Mouse (Mus musculus) ES-Bruce4 (cell line): ENCODE measurements around the gene Rptor.

ENCODE experiments used
- CTCF ChIP-seq: IDR thresholded peaks from one replicate; pipeline ENCODE4 v1.8.1; 2011; ENCODE audit warnings: low read depth, low read length
- EP300 ChIP-seq: IDR thresholded peaks from 2 replicates; pipeline ENCODE4 v1.6.1; 2011; ENCODE audit warnings: low read depth, low read length; ENCODE audit not compliant: insufficient read depth
- POLR2A ChIP-seq: IDR thresholded peaks from one replicate; pipeline ENCODE4 v1.8.1; 2011; ENCODE audit warnings: low read length; ENCODE audit not compliant: insufficient read depth

DNA sequence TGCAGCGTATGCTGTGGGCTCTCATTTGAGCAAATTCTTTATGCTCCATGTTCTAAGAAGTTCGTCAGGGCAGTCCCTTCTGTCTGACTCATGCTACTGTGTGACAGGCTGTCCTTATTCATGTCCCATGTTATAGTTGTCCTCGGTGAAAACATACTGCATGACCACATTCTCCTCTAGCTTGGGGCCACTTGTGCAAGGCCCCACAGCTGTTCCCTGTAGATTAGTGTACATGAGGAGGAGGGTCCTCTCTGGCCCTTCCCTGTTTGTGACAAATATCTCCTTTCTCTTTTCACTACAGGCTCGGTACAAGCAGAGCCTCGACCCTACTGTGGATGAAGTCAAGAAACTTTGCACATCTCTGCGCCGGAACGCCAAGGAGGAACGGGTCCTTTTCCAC is 122.0 kb downstream of the Rptor start:
- TF ChIP-seq POLR2A (no peak), CTCF (no peak), EP300 (no peak)
